Mouse (Mus musculus) Patski (cell line): Measurements from ENCODE around the gene Ifitm1. TPM values are rescaled to one million over a fixed set of nuclear protein-coding genes. Genes with fewer than 3 reads are reported as not detected.
A peak's percentile ranks its signal among the peaks of the same experiment; 100 is the strongest.

Experiments used
- ATAC-seq: fragments of 100-300 bp; one replicate; pipeline ENCODE4 v1.8.0; 2021
- CTCF ChIA-PET: fragments of 350-600 bp; sonication (Branson Sonifier 250); formaldehyde crosslinking; loops from one replicate; lab custom pipeline; 2022; ENCODE audit warnings: inconsistent platforms; lab: Charles Lee
- POLR2A ChIA-PET: fragments of 350-600 bp; sonication (Branson Sonifier 250); formaldehyde crosslinking; loops from one replicate; lab custom pipeline; 2022; ENCODE audit warnings: antibody characterized with exemption, inconsistent platforms; lab: Charles Lee
- DNase-seq: peaks from one replicate; pipeline ENCODE4 v3.0.0-alpha.2; 2011; ENCODE audit warnings: low read depth, low spot score
- H3K27me3 ChIP-seq: fragments of 371-371 bp; one replicate; pipeline ENCODE4 v1.5.1; 2021
- CTCF ChIP-seq: fragments of 100-300 bp; IDR thresholded peaks from one replicate; pipeline ENCODE4 v1.5.1; 2021
- in situ Hi-C: fragments of 300-500 bp; cut with MboI; formaldehyde crosslinking; loops from 3 replicates; pipeline ENCODE4 v1.11.1; 2018; ENCODE audit warnings: low pct_unique_long_range_greater_than_20kb, mixed read lengths
- polyA plus RNA-seq: library from polyadenylated mRNA; unstranded; gene quantifications from one replicate; pipeline ENCODE4 v1.2.3, GENCODE M21; 2021

The Ifitm1 gene
- polyA plus RNA-seq, 1 experiment from 2014 or later, result 0.22 TPM

DNA sequence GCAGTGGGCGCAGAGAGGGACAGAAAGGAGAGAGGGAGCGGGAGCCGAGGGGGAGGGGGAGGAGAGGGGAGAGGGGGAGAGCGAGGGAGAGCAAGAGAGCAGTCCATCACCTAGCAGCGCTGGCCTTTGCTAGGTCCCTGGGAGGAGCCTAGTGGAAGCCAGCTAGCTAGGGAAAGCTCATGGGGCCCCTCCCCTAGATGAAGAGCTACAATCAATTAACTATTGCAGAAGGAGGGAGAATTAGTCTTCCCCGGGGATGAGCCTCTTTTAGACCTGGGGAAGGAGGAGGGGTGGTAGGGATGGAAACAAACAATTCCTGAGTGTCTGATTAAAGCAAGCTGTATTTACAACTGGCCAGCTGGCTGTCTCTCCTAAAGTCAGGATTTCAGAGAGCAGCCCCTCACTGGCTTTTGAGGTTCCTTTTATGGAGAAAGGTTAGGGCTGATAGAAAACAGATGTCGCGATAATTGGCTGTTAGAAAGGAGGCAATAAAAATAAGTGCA lies 27.3 kb upstream of the Ifitm1 start:
- POLR2A ChIA-PET, result interaction anchor here (0.6 kb wide), 2 partner anchors 10 to 807 kb away, joined by 3 read pairs; no protein-coding TSS in a partner anchor
- in situ Hi-C loops, result loop anchor here (10.0 kb wide), 1 partner anchor 1255 kb away; the partner anchor contains the start of gene Gm10153
- H3K27me3 ChIP-seq, result peaks cover 14% of the 10 kb centered on the region
- CTCF ChIA-PET, result no interaction called here
- TF ChIP-seq CTCF, result no peak
- DNase-seq (no peak), ATAC-seq (no peak)

DNA sequence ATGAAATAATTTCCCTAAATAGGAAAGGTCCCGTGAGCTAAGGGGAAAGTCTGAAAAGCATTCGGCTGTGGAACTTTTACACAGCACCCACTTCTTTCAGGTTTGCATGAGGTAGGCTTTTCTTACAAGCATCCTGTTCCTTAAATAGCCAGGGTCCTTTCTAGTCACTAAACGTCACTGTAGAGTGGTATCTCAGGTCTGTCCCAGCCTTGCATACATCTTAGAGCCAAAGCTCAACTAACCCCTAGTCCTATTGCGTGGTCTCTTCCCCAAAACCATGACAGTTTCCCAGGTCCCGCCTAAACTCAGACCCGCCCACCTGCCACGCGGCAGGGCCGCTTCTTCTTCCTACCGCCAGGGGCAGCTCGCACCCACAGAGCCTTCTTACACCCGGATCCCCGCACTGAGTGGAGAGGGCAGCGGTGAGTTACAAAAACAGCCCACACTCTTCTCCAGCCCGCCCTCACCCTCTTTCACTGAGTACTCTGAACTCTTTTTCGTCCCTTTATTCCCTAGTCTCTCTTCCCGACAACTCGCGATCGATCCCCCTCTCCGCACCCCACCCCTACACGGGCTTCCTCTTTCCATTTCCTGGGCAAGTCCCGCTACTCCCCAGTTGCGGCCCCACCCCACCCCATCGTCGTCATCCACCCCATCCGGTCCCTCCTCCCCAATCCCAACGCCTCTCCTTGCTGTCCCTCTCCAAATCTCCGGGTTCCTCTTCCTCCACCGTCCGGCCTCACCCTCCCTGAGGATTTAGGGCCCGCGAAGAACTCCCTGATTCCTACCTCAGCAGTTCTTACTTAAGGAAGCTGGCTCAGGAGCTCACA lies 25.6 kb upstream of the Ifitm1 start, which contains the start of gene Pgghg:
TSS of gene Pgghg (plus strand) at position 170 of the 830 bp plus-strand sequence.
- no peak for TF ChIP-seq CTCF
- ChIA-PET POLR2A (interaction anchor here (0.6 to 0.9 kb wide), 3 partner anchors 24 to 91 kb away, joined by 3 to 7 read pairs (median 3); no protein-coding TSS in a partner anchor), CTCF (interaction anchor here (0.7 to 2.9 kb wide), 9 partner anchors 11 to 107 kb away, joined by 3 to 16 read pairs (median 3); no protein-coding TSS in a partner anchor)
- ATAC-seq (peak; percentile 83), DNase-seq (peak; percentile 39)
- in situ Hi-C loops, result no loop called here
- H3K27me3 ChIP-seq, result peaks cover 1% of the 10 kb centered on the region

DNA sequence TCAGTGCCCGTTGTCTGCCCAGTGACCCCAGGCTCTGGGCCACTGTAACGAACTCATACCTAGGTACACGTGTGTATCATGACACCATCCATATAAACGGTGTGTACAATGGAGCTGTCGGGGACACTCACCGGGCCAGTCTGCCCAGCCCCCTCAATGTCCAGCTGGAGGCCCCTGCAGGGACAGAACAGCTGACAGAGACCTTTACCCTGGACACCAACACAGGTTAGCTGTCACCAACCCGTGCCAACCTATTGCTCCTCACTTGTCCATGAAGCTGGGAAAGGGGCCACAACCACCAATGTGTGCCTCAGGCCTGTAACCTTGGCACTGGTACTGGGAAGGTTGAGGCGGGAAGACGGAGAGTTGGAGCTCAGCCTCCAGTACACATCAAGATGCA lies 24.7 kb upstream of the Ifitm1 start:
- ATAC-seq, result no peak
- DNase-seq, result no peak
- in situ Hi-C loops, result no loop called here
- no peak for TF ChIP-seq CTCF
- CTCF ChIA-PET, result interaction anchor here (0.9 to 2.9 kb wide), 5 partner anchors 9 to 99 kb away, joined by 3 to 16 read pairs (median 3); no protein-coding TSS in a partner anchor
- POLR2A ChIA-PET, result interaction anchor here (0.7 kb wide), 1 partner anchor 31 kb away, joined by 3 read pairs; no protein-coding TSS in a partner anchor
- H3K27me3 ChIP-seq, result no peaks in the 10 kb centered on the region

DNA sequence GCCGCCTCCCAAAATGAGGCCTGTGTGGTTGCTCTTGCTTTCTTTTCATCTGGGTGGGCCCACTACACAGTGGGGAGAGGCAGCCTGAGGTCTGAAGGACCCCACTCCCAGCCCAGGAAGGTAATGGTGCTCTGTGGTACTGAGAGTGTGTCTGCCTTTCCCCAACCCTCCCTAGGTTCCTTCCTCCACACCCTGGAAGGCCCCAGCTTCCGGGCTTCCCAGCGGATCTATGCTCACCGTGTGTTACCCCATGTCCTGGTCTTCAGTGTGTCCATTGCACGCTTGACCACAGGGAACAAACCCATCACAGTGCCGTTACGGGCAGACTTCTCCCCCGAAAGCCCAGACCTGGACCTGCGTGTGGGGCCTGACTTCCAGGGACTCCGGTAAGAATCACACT lies 24.2 kb upstream of the Ifitm1 start:
- no peak for DNase-seq
- no peak for ATAC-seq
- H3K27me3 ChIP-seq, result no peaks in the 10 kb centered on the region
- ChIA-PET POLR2A (interaction anchor here (0.7 kb wide), 2 partner anchors 12 to 31 kb away, joined by 3 read pairs; no protein-coding TSS in a partner anchor), CTCF (interaction anchor here (0.9 to 2.9 kb wide), 5 partner anchors 9 to 99 kb away, joined by 3 to 16 read pairs (median 3); no protein-coding TSS in a partner anchor)
- TF ChIP-seq CTCF, result no peak
- in situ Hi-C loops, result no loop called here

DNA sequence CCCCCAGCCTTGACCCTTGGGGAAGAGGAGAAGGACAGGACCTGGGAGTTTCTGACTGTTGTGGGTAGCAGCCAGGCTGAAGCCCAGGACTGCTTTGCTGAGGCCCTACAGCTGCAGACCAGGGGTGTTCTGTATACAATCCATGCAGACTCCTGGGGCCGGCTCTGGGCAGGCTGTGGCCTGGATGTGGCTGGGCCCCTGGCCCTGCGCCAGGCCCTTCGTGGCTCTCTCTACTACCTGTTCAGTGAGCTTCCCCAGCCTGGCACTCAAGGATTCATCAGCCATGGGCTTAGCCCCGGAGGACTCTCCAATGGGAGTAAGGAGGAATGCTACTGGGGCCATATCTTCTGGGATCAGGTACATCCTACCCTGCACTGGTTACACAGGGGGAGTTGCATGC lies 23.7 kb upstream of the Ifitm1 start:
- ATAC-seq (no peak), DNase-seq (no peak)
- no peaks in the 10 kb centered on the region for H3K27me3 ChIP-seq
- ChIA-PET CTCF (interaction anchor here (2.9 kb wide), 1 partner anchor 15 kb away, joined by 16 read pairs; no protein-coding TSS in a partner anchor), POLR2A (interaction anchor here (0.7 kb wide), 1 partner anchor 11 kb away, joined by 3 read pairs; no protein-coding TSS in a partner anchor)
- TF ChIP-seq CTCF, result no peak
- in situ Hi-C loops, result no loop called here

DNA sequence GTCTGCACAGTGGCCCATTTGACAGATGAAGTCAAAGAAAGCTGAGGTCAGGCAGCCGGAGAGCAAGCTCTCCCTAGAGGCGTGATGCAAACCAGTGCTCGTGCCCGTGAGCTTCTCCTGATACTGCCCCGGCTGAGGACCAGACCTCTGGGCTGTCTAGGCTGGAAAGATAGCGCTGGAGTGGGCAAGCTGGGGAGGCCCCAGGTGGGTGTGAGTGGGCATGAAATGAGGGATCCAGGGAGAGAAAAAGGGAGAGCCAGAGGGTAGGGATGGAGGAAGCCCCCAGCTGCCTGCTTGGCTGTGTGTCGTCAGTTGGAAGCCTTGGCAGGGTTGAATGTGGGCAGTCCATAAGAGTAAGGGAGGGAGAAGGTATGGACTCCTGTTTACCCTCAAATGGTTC lies 22.8 kb upstream of the Ifitm1 start:
- ChIA-PET CTCF (no interaction called here), POLR2A (no interaction called here)
- TF ChIP-seq CTCF, result no peak
- ATAC-seq (no peak), DNase-seq (no peak)
- H3K27me3 ChIP-seq, result no peaks in the 10 kb centered on the region
- in situ Hi-C loops, result no loop called here

DNA sequence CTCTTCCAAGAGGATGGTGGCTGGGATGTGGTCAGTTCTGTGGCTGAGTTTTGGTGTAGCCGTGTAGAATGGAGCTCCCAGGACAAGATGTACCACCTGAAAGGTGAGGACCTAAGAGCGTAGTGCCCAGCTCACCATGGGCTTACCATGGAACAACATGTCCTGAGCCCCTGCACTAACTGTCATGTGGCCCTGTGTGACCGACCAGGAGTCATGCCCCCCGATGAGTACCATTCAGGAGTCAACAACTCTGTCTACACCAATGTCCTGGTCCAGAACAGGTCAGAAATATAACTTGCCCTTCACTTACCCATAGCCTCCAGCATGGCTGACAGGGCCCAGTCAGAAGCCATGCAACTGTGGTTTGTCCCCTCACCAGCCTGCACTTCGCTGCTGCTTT lies 21.8 kb upstream of the Ifitm1 start:
- H3K27me3 ChIP-seq, result no peaks in the 10 kb centered on the region
- CTCF ChIA-PET, result no interaction called here
- ATAC-seq (no peak), DNase-seq (no peak)
- no peak for TF ChIP-seq CTCF
- POLR2A ChIA-PET, result no interaction called here
- in situ Hi-C loops, result no loop called here

DNA sequence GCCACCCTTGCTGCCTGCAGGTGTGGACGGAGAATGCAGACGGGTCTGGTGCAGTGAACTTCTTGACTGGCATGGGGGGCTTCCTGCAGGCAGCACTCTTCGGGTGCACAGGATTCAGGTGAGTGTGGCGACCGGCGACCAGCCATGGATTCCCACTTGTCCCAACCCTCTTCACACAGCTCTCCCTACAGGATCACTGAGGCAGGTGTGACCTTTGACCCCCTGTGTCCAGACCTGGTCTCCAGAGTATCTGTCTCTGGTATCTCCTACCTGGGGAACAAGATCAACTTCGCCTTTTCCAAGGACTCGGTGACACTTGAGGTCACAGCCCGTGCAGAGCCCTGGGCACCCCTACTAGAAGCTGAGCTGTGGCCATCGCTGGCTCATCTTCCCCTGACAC lies 20.7 kb upstream of the Ifitm1 start:
- POLR2A ChIA-PET, result no interaction called here
- ATAC-seq, result no peak
- DNase-seq, result no peak
- CTCF ChIA-PET, result no interaction called here
- H3K27me3 ChIP-seq, result no peaks in the 10 kb centered on the region
- TF ChIP-seq CTCF, result no peak
- in situ Hi-C loops, result no loop called here

DNA sequence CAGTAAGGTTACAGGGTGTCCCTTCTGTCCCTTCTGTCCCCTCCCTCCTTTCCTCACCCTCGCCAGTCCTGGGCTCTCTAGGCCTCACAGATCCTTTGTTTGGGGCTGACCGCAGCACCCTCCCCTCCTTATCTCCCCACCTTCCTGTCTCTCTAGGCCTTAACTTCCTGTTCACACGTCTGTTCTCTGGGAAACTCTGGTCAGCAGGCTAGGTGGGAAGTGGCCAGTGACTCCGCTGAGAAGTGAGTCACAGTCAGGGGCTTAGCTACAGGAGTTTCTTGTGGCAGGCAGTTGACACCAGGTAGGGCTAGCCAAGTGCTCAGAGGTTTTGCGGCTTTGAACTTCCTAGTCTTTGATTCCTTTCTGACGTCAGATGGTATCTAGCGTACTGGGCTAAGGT lies 20.0 kb upstream of the Ifitm1 start:
- TF ChIP-seq CTCF, result no peak
- no peaks in the 10 kb centered on the region for H3K27me3 ChIP-seq
- ATAC-seq, result no peak
- CTCF ChIA-PET, result no interaction called here
- in situ Hi-C loops, result no loop called here
- DNase-seq, result no peak
- POLR2A ChIA-PET, result interaction anchor here (0.6 kb wide), 1 partner anchor 123 kb away, joined by 7 read pairs; no protein-coding TSS in a partner anchor

DNA sequence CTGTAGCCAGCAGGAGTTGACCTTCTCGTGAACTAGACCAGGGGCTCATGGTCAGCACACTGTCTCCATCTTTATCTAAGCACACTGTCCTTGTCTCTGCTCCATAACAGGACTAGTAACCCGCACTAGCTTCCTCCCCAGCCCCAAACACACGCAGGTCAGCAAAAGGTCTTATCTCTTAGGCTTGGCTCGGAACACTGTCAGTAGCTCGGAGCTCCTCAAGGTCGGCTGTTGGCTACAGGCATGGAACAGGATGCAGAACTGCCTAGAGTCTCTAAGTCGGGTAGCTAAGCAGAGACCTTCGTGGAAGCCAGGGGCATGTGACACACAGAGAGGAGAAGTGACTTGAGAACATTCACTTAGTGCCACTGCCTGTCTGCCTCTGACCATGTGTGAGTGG lies 18.9 kb upstream of the Ifitm1 start:
- no peak for TF ChIP-seq CTCF
- H3K27me3 ChIP-seq, result no peaks in the 10 kb centered on the region
- ChIA-PET CTCF (interaction anchor here (0.9 kb wide), 1 partner anchor 11 kb away, joined by 4 read pairs; no protein-coding TSS in a partner anchor), POLR2A (no interaction called here)
- in situ Hi-C loops, result no loop called here
- ATAC-seq (no peak), DNase-seq (no peak)
